Mouse (Mus musculus): ENCODE results near the gene Plekhm2. TPM values are rescaled to one million over a fixed set of nuclear protein-coding genes. Genes with fewer than 3 reads are reported as not detected.

The Plekhm2 gene
- polyA plus RNA-seq, 1 experiment from 2014 or later, result 4.4 TPM

GRCm38 (mm10) chr4:141595605-141596268 is 69.0 kb downstream of the Plekhm2 start:
- Histone ChIP-seq H3K36me3 (replicated peaks) (peaks cover 26% of the 10 kb centered on the region), H3K9me3 (no peaks in the 10 kb centered on the region), H3K27me3 (ENCODE audit: poor library complexity, severe bottlenecking) (peaks cover 42% of the 10 kb centered on the region), H3K4me3 (no peak overlapping the region), H3K4me1 (peaks cover 30% of the 10 kb centered on the region), H3K27ac (no peak overlapping the region)
- WGBS, result 84% methylated on average over 9 of the region's 9 CpGs
- no peak for DNase-seq (ENCODE audit: extremely low spot score, low spot score)

- Histone ChIP-seq H3K9me3 (no peaks in the 10 kb centered on the region), H3K4me3 (no peak overlapping the region), H3K27ac (no peak overlapping the region), H3K4me1 (peaks cover 24% of the 10 kb centered on the region), H3K27me3 (ENCODE audit: poor library complexity, severe bottlenecking) (peaks cover 36% of the 10 kb centered on the region), H3K36me3 (replicated peaks) (peaks cover 28% of the 10 kb centered on the region)
- DNase-seq (ENCODE audit: extremely low spot score, low spot score), result no peak
- WGBS, result 94% methylated on average over 11 of the region's 11 CpGs
Measured at GRCm38 (mm10) chr4:141595138-141595537, 69.6 kb downstream of the Plekhm2 start.

- WGBS, result 28% methylated on average over 3 of the region's 3 CpGs
- peaks cover 45% of the 10 kb centered on the region for H3K36me3 ChIP-seq (replicated peaks)
- H3K27ac ChIP-seq, result no peak overlapping the region
- no peaks in the 10 kb centered on the region for H3K4me1 ChIP-seq
- no peaks in the 10 kb centered on the region for H3K9me3 ChIP-seq
- no peak overlapping the region for H3K4me3 ChIP-seq
- DNase-seq (ENCODE audit: extremely low spot score, low spot score), result peak; percentile 44
- H3K27me3 ChIP-seq (ENCODE audit: poor library complexity, severe bottlenecking), result 0 out of 2 replicates have a peak, but pooled peaks cover under 1% of the 10 kb centered on the region
Measured at GRCm38 (mm10) chr4:141591547-141591946, 73.2 kb downstream of the Plekhm2 start.

GRCm38 (mm10) chr4:141583919-141584318 is 80.8 kb downstream of the Plekhm2 start:
- Histone ChIP-seq H3K36me3 (replicated peaks) (peaks cover 19% of the 10 kb centered on the region), H3K4me3 (no peak overlapping the region), H3K4me1 (no peaks in the 10 kb centered on the region), H3K27me3 (ENCODE audit: poor library complexity, severe bottlenecking) (no peaks in the 10 kb centered on the region), H3K27ac (no peak overlapping the region), H3K9me3 (no peaks in the 10 kb centered on the region)
- WGBS, result 93% methylated on average over 8 of the region's 8 CpGs
- no peak for DNase-seq (ENCODE audit: extremely low spot score, low spot score)

GRCm38 (mm10) chr4:141581051-141581450 is 83.6 kb downstream of the Plekhm2 start:
- Histone ChIP-seq H3K4me1 (no peaks in the 10 kb centered on the region), H3K9me3 (no peaks in the 10 kb centered on the region), H3K4me3 (no peak overlapping the region), H3K27ac (no peak overlapping the region), H3K36me3 (replicated peaks) (peaks cover 25% of the 10 kb centered on the region), H3K27me3 (ENCODE audit: poor library complexity, severe bottlenecking) (no peaks in the 10 kb centered on the region)
- 90% methylated on average over 13 of the region's 13 CpGs for WGBS
- no peak for DNase-seq (ENCODE audit: extremely low spot score, low spot score)

- no peak overlapping the region for H3K27ac ChIP-seq
- 90% methylated on average over 3 of the region's 3 CpGs for WGBS
- peaks cover 25% of the 10 kb centered on the region for H3K36me3 ChIP-seq (replicated peaks)
- H3K4me3 ChIP-seq, result no peak overlapping the region
- peaks cover 4% of the 10 kb centered on the region; the same call in 1 of the 2 replicates for H3K4me1 ChIP-seq
- H3K27me3 ChIP-seq (ENCODE audit: poor library complexity, severe bottlenecking), result 0 out of 2 replicates have a peak, but pooled peaks cover 7% of the 10 kb centered on the region
- no peaks in the 10 kb centered on the region for H3K9me3 ChIP-seq
- no peak for DNase-seq (ENCODE audit: extremely low spot score, low spot score)
Measured at GRCm38 (mm10) chr4:141578833-141579232, 85.9 kb downstream of the Plekhm2 start.

- WGBS, result 94% methylated on average over 7 of the region's 7 CpGs
- Histone ChIP-seq H3K36me3 (replicated peaks) (peaks cover 25% of the 10 kb centered on the region), H3K9me3 (no peaks in the 10 kb centered on the region), H3K4me1 (peaks cover 4% of the 10 kb centered on the region; the same call in 1 of the 2 replicates), H3K27me3 (ENCODE audit: poor library complexity, severe bottlenecking) (0 out of 2 replicates have a peak, but pooled peaks cover 7% of the 10 kb centered on the region), H3K27ac (no peak overlapping the region), H3K4me3 (no peak overlapping the region)
- no peak for DNase-seq (ENCODE audit: extremely low spot score, low spot score)
Measured at GRCm38 (mm10) chr4:141576877-141577276, 87.8 kb downstream of the Plekhm2 start.

- H3K4me1 ChIP-seq, result peaks cover 4% of the 10 kb centered on the region; the same call in 1 of the 2 replicates
- H3K4me3 ChIP-seq, result no peak overlapping the region
- H3K27ac ChIP-seq, result no peak overlapping the region
- 85% methylated on average over 11 of the region's 11 CpGs for WGBS
- H3K27me3 ChIP-seq (ENCODE audit: poor library complexity, severe bottlenecking), result 0 out of 2 replicates have a peak, but pooled peaks cover 7% of the 10 kb centered on the region
- H3K36me3 ChIP-seq (replicated peaks), result peaks cover 25% of the 10 kb centered on the region
- no peak for DNase-seq (ENCODE audit: extremely low spot score, low spot score)
- no peaks in the 10 kb centered on the region for H3K9me3 ChIP-seq
Measured at GRCm38 (mm10) chr4:141576404-141576803, 88.3 kb downstream of the Plekhm2 start.

Other genes with a start within 250 kb of the Plekhm2 start
- not detected in 2 replicates for gene Clcnkb, start 248.9 kb downstream of the Plekhm2 start, polyA plus RNA-seq (2016; fragmentation: Nextera tagmentation; extraction: Ambion mirVana)
- gene Hspb7, start 244.1 kb downstream of the Plekhm2 start, polyA plus RNA-seq (2016; fragmentation: Nextera tagmentation; extraction: Ambion mirVana), result not detected in 2 replicates
- not detected in 2 replicates for gene Srarp, start 228.8 kb downstream of the Plekhm2 start, polyA plus RNA-seq (2016; fragmentation: Nextera tagmentation; extraction: Ambion mirVana)
- 58.9 and 61.1 TPM in 2 replicates for gene Zbtb17, start 220.2 kb downstream of the Plekhm2 start, polyA plus RNA-seq (2016; fragmentation: Nextera tagmentation; extraction: Ambion mirVana)
- 10.7 and 12.0 TPM in 2 replicates for gene Spen, start 126.3 kb downstream of the Plekhm2 start, polyA plus RNA-seq (2016; fragmentation: Nextera tagmentation; extraction: Ambion mirVana)
- 23.2 and 30.1 TPM in 2 replicates for gene Fblim1, start 58.8 kb downstream of the Plekhm2 start, polyA plus RNA-seq (2016; fragmentation: Nextera tagmentation; extraction: Ambion mirVana)
- 0.86 and 1.0 TPM in 2 replicates for gene Tmem82, start 46.3 kb downstream of the Plekhm2 start, polyA plus RNA-seq (2016; fragmentation: Nextera tagmentation; extraction: Ambion mirVana)
- not detected in 2 replicates for gene Slc25a34, start 41.1 kb downstream of the Plekhm2 start, polyA plus RNA-seq (2016; fragmentation: Nextera tagmentation; extraction: Ambion mirVana)
- gene Rsc1a1, start 20.7 kb upstream of the Plekhm2 start, polyA plus RNA-seq (2016; fragmentation: Nextera tagmentation; extraction: Ambion mirVana), result 2.5 and 3.8 TPM in 2 replicates
- 27.3 and 27.4 TPM in 2 replicates for gene Ddi2, start 58.5 kb upstream of the Plekhm2 start, polyA plus RNA-seq (2016; fragmentation: Nextera tagmentation; extraction: Ambion mirVana)
- not detected in 2 replicates for gene Agmat, start 81.8 kb upstream of the Plekhm2 start, polyA plus RNA-seq (2016; fragmentation: Nextera tagmentation; extraction: Ambion mirVana)
- gene Dnajc16, start 126.0 kb upstream of the Plekhm2 start, polyA plus RNA-seq (2016; fragmentation: Nextera tagmentation; extraction: Ambion mirVana), result 4.8 TPM in 2 replicates
- gene Casp9, start 128.7 kb upstream of the Plekhm2 start, polyA plus RNA-seq (2016; fragmentation: Nextera tagmentation; extraction: Ambion mirVana), result 23.4 and 24.8 TPM in 2 replicates
- not detected in 2 replicates for gene Cela2a, start 161.3 kb upstream of the Plekhm2 start, polyA plus RNA-seq (2016; fragmentation: Nextera tagmentation; extraction: Ambion mirVana)
- not detected in 2 replicates for gene Ctrc, start 181.5 kb upstream of the Plekhm2 start, polyA plus RNA-seq (2016; fragmentation: Nextera tagmentation; extraction: Ambion mirVana)
- 39.5 and 41.5 TPM in 2 replicates for gene Efhd2, start 210.0 kb upstream of the Plekhm2 start, polyA plus RNA-seq (2016; fragmentation: Nextera tagmentation; extraction: Ambion mirVana)

Measured in forebrain, embryonic 10.5 days (tissue).